Mouse (Mus musculus) spleen, adult 12 weeks (tissue): Measurements from ENCODE around the gene Cadm1.

Source experiments
- DNase-seq: peaks from one replicate; pipeline ENCODE4 v3.0.0; 2022; ENCODE audit warnings: low spot score

The Cadm1 gene

GRCm38 (mm10) chr9:47552960-47553575 is 23.1 kb downstream of the Cadm1 start:
- no peak for DNase-seq

GRCm38 (mm10) chr9:47560726-47561125 is 30.8 kb downstream of the Cadm1 start:
- no peak for DNase-seq

GRCm38 (mm10) chr9:47561596-47561995 is 31.6 kb downstream of the Cadm1 start:
- DNase-seq, result no peak

GRCm38 (mm10) chr9:47565088-47565487 is 35.1 kb downstream of the Cadm1 start:
- no peak for DNase-seq

- no peak for DNase-seq
Measured at GRCm38 (mm10) chr9:47567873-47568272, 37.9 kb downstream of the Cadm1 start.

GRCm38 (mm10) chr9:47570184-47570583 is 40.2 kb downstream of the Cadm1 start:
- DNase-seq, result no peak

- DNase-seq, result no peak
Measured at GRCm38 (mm10) chr9:47571461-47571860, 41.5 kb downstream of the Cadm1 start.

GRCm38 (mm10) chr9:47572132-47572531 is 42.2 kb downstream of the Cadm1 start:
- no peak for DNase-seq

- no peak for DNase-seq
Measured at GRCm38 (mm10) chr9:47573456-47573855, 43.5 kb downstream of the Cadm1 start.

- no peak for DNase-seq
Measured at GRCm38 (mm10) chr9:47574710-47575414, 44.9 kb downstream of the Cadm1 start.

- no peak for DNase-seq
Measured at GRCm38 (mm10) chr9:47575764-47576163, 45.8 kb downstream of the Cadm1 start.

- DNase-seq, result no peak
Measured at GRCm38 (mm10) chr9:47579464-47579863, 49.5 kb downstream of the Cadm1 start.

- DNase-seq, result no peak
Measured at GRCm38 (mm10) chr9:47581576-47582365, 51.8 kb downstream of the Cadm1 start.

GRCm38 (mm10) chr9:47583241-47583640 is 53.3 kb downstream of the Cadm1 start:
- DNase-seq, result no peak

- DNase-seq, result no peak
Measured at GRCm38 (mm10) chr9:47586176-47586575, 56.2 kb downstream of the Cadm1 start.

GRCm38 (mm10) chr9:47586839-47587238 is 56.9 kb downstream of the Cadm1 start:
- no peak for DNase-seq

- DNase-seq, result no peak
Measured at GRCm38 (mm10) chr9:47587577-47588194, 57.7 kb downstream of the Cadm1 start.

GRCm38 (mm10) chr9:47589832-47590231 is 59.9 kb downstream of the Cadm1 start:
- no peak for DNase-seq

- no peak for DNase-seq
Measured at GRCm38 (mm10) chr9:47601541-47601940, 71.6 kb downstream of the Cadm1 start.

- no peak for DNase-seq
Measured at GRCm38 (mm10) chr9:47603971-47604370, 74.0 kb downstream of the Cadm1 start.

GRCm38 (mm10) chr9:47605628-47606027 is 75.7 kb downstream of the Cadm1 start:
- DNase-seq, result no peak

GRCm38 (mm10) chr9:47608441-47608840 is 78.5 kb downstream of the Cadm1 start:
- DNase-seq, result no peak

GRCm38 (mm10) chr9:47608921-47609320 is 78.9 kb downstream of the Cadm1 start:
- DNase-seq, result no peak
